Mouse (Mus musculus) limb, embryonic 12.5 days (tissue): ENCODE measurements around the gene Plod2. TPM values are rescaled to one million over a fixed set of nuclear protein-coding genes. Genes with fewer than 3 reads are reported as not detected.
A peak's percentile ranks its signal among the peaks of the same experiment; 100 is the strongest.

Experiments used
- ATAC-seq: fragments of 200-750 bp; cut with Nextera tagmentation; 2 replicates; pipeline ENCODE4 v1.8.0; 2017; ENCODE audit warnings: low read depth, moderate TSS enrichment; ENCODE audit not compliant: insufficient number of reproducible peaks, insufficient read depth, low FRiP score, low TSS enrichment
- H3K27ac ChIP-seq: fragments of 300-500 bp; sonication (generic); 2 replicates; pipeline ENCODE4 v1.5.1; 2016; ENCODE audit warnings: mild to moderate bottlenecking, moderate library complexity
- H3K27me3 ChIP-seq: fragments of 300-500 bp; sonication (generic); 2 replicates; pipeline ENCODE4 v1.6.1; 2016; ENCODE audit warnings: mild to moderate bottlenecking, moderate library complexity
- H3K36me3 ChIP-seq: fragments of 300-500 bp; sonication (generic); 2 replicates; pipeline ENCODE4 v1.6.1; 2016; ENCODE audit warnings: mild to moderate bottlenecking, moderate library complexity
- H3K4me1 ChIP-seq: fragments of 300-500 bp; sonication (generic); replicated peaks from 2 replicates; pipeline ENCODE4 v1.6.1; 2016
- H3K4me2 ChIP-seq: fragments of 300-500 bp; sonication (generic); 2 replicates; pipeline ENCODE4 v1.6.1; 2016; ENCODE audit warnings: mild to moderate bottlenecking, moderate library complexity
- H3K4me3 ChIP-seq: fragments of 300-500 bp; sonication (generic); replicated peaks from 2 replicates; pipeline ENCODE4 v1.5.1; 2016; ENCODE audit warnings: mild to moderate bottlenecking
- H3K9ac ChIP-seq: fragments of 300-500 bp; sonication (generic); replicated peaks from 2 replicates; pipeline ENCODE4 v1.6.1; 2016; ENCODE audit warnings: mild to moderate bottlenecking, moderate library complexity
- H3K9me3 ChIP-seq: fragments of 300-500 bp; sonication (generic); 2 replicates; pipeline ENCODE4 v1.6.1; 2016; ENCODE audit warnings: mild to moderate bottlenecking, moderate library complexity
- WGBS: fragments of 180-500 bp; shearing (Covaris S2); methylation state at CpG from one replicate; pipeline ENCODE4 v1.1.7; 2016; 5-methylcytosine and 5-hydroxymethylcytosine counted together
- polyA plus RNA-seq: library from polyadenylated mRNA; unstranded; fragments of >200 nt; fragmentation: Nextera tagmentation; extraction: Ambion mirVana; gene quantifications from 2 replicates; pipeline ENCODE4 v1.2.1, GENCODE M21; 2016

The Plod2 gene
- polyA plus RNA-seq, 1 experiment from 2014 or later = 52.2 TPM

GRCm38 (mm10) chr9:92542591-92543416 lies 781 bp downstream of the Plod2 start:
- Histone ChIP-seq H3K4me3 (peak overlapping the region; percentile 79), H3K36me3 (peaks cover 2% of the 10 kb centered on the region; the same call in 1 of the 2 replicates), H3K27ac (peak overlapping the region; percentile 95), H3K9me3 (no peaks in the 10 kb centered on the region), H3K9ac (peak overlapping the region; percentile 89), H3K27me3 (no peaks in the 10 kb centered on the region), H3K4me1 (peaks cover 50% of the 10 kb centered on the region), H3K4me2 (peak overlapping the region; percentile 63)
- peak; percentile 52; the same call in 1 of the 2 replicates for ATAC-seq
- WGBS = 2% methylated on average over 31 of the region's 31 CpGs

- Histone ChIP-seq H3K4me2 (peak overlapping the region; percentile 63), H3K27me3 (no peaks in the 10 kb centered on the region), H3K27ac (no peak overlapping the region), H3K36me3 (peaks cover 16% of the 10 kb centered on the region), H3K4me3 (peak overlapping the region; percentile 79), H3K9me3 (no peaks in the 10 kb centered on the region), H3K9ac (no peak overlapping the region), H3K4me1 (peaks cover 58% of the 10 kb centered on the region)
- WGBS = 82% methylated on average over 1 of the region's 1 CpGs
- no peak for ATAC-seq
Measured at GRCm38 (mm10) chr9:92544146-92544545, 2.1 kb downstream of the Plod2 start.

DNA sequence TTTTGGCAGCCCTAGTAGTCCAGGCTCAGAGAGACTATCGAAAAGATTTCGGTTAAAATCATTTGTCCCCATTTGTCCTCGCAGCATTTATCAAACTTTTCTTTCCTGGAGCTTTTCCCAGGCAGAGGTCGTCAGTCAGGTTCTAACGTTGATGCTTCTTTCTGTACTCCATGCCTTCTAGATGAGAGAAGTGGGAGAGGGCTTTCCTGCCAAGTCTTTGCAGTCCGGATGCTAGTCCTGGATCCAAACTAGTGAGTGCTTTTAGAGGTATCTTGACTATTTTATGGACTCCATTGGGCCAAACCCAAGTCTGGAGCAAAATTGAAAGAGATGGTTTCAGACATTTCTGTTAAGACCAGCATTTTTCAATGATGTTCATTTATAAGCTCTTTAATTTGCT lies 3.0 kb downstream of the Plod2 start:
- no peaks in the 10 kb centered on the region for H3K9me3 ChIP-seq
- no peak overlapping the region; the same call in 1 of the 2 replicates for H3K4me3 ChIP-seq
- WGBS = 87% methylated on average over 6 of the region's 6 CpGs
- ATAC-seq = no peak
- no peak overlapping the region for H3K27ac ChIP-seq
- no peaks in the 10 kb centered on the region for H3K27me3 ChIP-seq
- peaks cover 21% of the 10 kb centered on the region for H3K36me3 ChIP-seq
- H3K4me2 ChIP-seq = peak overlapping the region; percentile 63
- H3K9ac ChIP-seq = no peak overlapping the region
- peaks cover 66% of the 10 kb centered on the region for H3K4me1 ChIP-seq

- H3K4me2 ChIP-seq = peak overlapping the region; percentile 63
- H3K4me1 ChIP-seq = peaks cover 54% of the 10 kb centered on the region
- H3K9me3 ChIP-seq = no peaks in the 10 kb centered on the region
- H3K4me3 ChIP-seq = no peak overlapping the region; the same call in 1 of the 2 replicates
- H3K27me3 ChIP-seq = no peaks in the 10 kb centered on the region
- H3K9ac ChIP-seq = no peak overlapping the region
- WGBS = 40% methylated on average over 8 of the region's 8 CpGs
- no peak for ATAC-seq
- peaks cover 22% of the 10 kb centered on the region for H3K36me3 ChIP-seq
- peak overlapping the region; percentile 35 for H3K27ac ChIP-seq
Measured at GRCm38 (mm10) chr9:92546446-92546845, 4.4 kb downstream of the Plod2 start.

- ATAC-seq = no peak
- no peak overlapping the region for H3K9ac ChIP-seq
- WGBS = 37% methylated on average over 2 of the region's 2 CpGs
- H3K4me3 ChIP-seq = no peak overlapping the region
- H3K4me1 ChIP-seq = peaks cover 52% of the 10 kb centered on the region
- no peaks in the 10 kb centered on the region for H3K27me3 ChIP-seq
- no peaks in the 10 kb centered on the region for H3K9me3 ChIP-seq
- peaks cover 22% of the 10 kb centered on the region for H3K36me3 ChIP-seq
- H3K27ac ChIP-seq = no peak overlapping the region
- no peak overlapping the region for H3K4me2 ChIP-seq
Measured at GRCm38 (mm10) chr9:92547106-92547505, 5.1 kb downstream of the Plod2 start.

DNA sequence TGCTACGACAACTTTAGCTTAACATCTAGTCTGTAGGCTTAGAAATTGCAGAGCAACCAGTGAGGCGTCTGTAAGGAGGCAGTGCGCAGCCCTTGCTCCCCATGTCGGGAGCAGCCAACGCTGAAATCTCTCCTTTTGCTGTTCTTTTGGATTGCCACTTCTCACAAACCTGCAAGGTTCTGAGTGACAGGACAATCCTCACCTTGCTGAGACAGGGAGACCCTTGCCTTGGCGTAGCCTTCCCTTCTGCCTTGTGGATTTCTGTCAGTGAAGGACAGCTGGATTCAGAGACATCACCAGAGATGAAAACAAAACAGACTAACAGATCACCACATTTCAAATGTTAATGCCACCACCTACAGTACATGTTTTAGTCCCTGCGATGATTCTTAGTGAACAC lies 5.8 kb downstream of the Plod2 start:
- no peak overlapping the region for H3K9ac ChIP-seq
- H3K27ac ChIP-seq = no peak overlapping the region
- no peak overlapping the region for H3K4me2 ChIP-seq
- no peaks in the 10 kb centered on the region for H3K27me3 ChIP-seq
- H3K4me3 ChIP-seq = no peak overlapping the region
- H3K36me3 ChIP-seq = peaks cover 22% of the 10 kb centered on the region
- no peaks in the 10 kb centered on the region for H3K9me3 ChIP-seq
- H3K4me1 ChIP-seq = peaks cover 52% of the 10 kb centered on the region
- WGBS = 93% methylated on average over 7 of the region's 7 CpGs
- no peak for ATAC-seq

DNA sequence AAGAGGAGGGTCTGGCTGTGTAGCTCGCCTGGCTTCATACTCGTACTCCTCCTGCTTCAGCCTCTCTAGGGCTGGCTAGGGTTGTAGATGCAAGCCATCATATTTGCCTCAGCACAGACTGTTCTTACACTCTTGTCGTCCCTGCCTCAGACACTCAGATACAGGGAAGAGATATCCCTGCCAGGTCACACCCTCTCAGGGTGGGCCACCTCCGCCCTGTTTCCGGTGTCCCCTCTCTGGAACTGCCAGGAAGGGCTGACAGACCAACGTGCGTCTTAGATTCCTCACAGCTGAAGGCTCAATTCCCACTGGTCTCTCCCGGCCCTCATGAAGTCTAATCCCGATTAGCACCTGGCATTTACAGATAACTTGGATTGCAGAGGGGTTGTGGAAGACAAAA lies 6.6 kb downstream of the Plod2 start:
- Histone ChIP-seq H3K4me3 (no peak overlapping the region), H3K4me1 (peaks cover 49% of the 10 kb centered on the region), H3K27ac (no peak overlapping the region), H3K27me3 (no peaks in the 10 kb centered on the region), H3K9ac (no peak overlapping the region), H3K36me3 (peaks cover 22% of the 10 kb centered on the region), H3K9me3 (no peaks in the 10 kb centered on the region), H3K4me2 (no peak overlapping the region)
- ATAC-seq = no peak
- WGBS = 80% methylated on average over 9 of the region's 9 CpGs

DNA sequence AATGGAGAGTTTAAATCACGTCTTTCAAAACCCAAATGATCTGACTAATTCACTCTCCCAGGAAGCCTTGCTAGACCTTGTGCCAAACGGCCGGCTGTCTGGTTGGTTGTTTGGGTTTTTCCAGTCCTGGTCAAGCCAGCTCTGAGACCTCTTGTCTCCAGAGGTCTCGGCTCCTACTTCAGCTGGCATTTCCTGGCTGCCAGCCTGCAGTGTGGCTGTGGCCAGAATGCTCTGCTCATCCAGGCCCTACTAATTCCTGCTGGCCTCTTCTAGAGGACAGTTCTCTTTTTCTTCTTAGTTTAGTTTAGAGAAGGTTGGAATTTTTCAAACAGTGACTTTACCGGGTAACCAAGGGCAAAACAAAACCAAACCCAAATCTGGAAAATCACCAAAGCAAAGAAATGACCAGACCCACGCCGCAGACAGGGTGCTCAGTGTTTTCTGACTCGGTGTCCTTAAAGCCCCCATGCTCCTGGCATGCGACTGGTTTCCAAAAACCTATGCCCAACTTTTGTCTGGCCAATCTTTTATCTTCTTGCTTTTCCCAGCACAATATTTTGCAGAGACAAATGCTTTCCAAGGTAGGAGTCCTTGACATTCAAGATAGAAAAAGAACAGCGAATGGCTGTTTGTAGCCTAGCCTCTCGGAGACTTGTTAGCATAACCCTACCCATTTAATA lies 7.9 kb downstream of the Plod2 start:
- Histone ChIP-seq H3K27ac (no peak overlapping the region), H3K4me3 (no peak overlapping the region), H3K36me3 (peaks cover 22% of the 10 kb centered on the region), H3K9me3 (no peaks in the 10 kb centered on the region), H3K27me3 (no peaks in the 10 kb centered on the region), H3K9ac (no peak overlapping the region), H3K4me2 (no peak overlapping the region), H3K4me1 (peaks cover 36% of the 10 kb centered on the region)
- 81% methylated on average over 11 of the region's 11 CpGs for WGBS
- ATAC-seq = no peak

DNA sequence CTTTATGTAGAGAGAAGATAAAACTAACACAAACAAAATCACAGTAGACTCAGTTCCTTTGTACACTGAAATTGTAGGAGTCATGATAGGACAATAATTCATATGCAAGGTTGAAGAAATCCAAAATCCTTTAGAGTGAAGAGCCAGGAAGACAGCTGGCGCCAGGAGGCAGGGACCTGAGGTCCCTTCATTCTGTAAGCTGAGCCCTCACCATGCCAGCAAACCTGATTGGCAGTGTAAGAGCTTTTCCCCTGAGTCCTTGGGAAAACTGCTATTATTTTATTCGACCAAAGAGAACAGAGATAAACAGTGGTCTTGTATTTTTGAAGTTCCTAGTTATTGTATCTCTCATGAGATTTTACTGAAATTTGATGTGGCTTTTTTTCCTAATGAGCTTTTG lies 9.0 kb downstream of the Plod2 start:
- 76% methylated on average over 2 of the region's 2 CpGs for whole genome bisulfite sequencing
- ATAC-seq = no peak
- Histone ChIP-seq H3K4me1 (peaks cover 26% of the 10 kb centered on the region), H3K27me3 (no peaks in the 10 kb centered on the region), H3K36me3 (peaks cover 22% of the 10 kb centered on the region), H3K9ac (no peak overlapping the region), H3K4me2 (no peak overlapping the region), H3K4me3 (no peak overlapping the region), H3K27ac (no peak overlapping the region), H3K9me3 (no peaks in the 10 kb centered on the region)

GRCm38 (mm10) chr9:92551666-92552065 lies 9.6 kb downstream of the Plod2 start:
- ATAC-seq = no peak
- no peak overlapping the region for H3K4me3 ChIP-seq
- no peak overlapping the region for H3K4me2 ChIP-seq
- no peaks in the 10 kb centered on the region for H3K27me3 ChIP-seq
- H3K36me3 ChIP-seq = peaks cover 22% of the 10 kb centered on the region
- H3K27ac ChIP-seq = no peak overlapping the region
- peaks cover 19% of the 10 kb centered on the region for H3K4me1 ChIP-seq
- H3K9me3 ChIP-seq = no peaks in the 10 kb centered on the region
- no peak overlapping the region for H3K9ac ChIP-seq
- WGBS = 86% methylated on average over 4 of the region's 4 CpGs

- ATAC-seq = no peak
- peaks cover 16% of the 10 kb centered on the region for H3K4me1 ChIP-seq
- no peaks in the 10 kb centered on the region for H3K9me3 ChIP-seq
- H3K36me3 ChIP-seq = peaks cover 21% of the 10 kb centered on the region
- H3K27me3 ChIP-seq = no peaks in the 10 kb centered on the region
- H3K9ac ChIP-seq = no peak overlapping the region
- no peak overlapping the region for H3K27ac ChIP-seq
- WGBS = 67% methylated on average over 3 of the region's 3 CpGs
- H3K4me2 ChIP-seq = no peak overlapping the region
- no peak overlapping the region for H3K4me3 ChIP-seq
Measured at GRCm38 (mm10) chr9:92552691-92553090, 10.7 kb downstream of the Plod2 start.
